Mouse (Mus musculus): ENCODE measurements at regions not wholly inside any gene's neighbourhood (a gene's known extent, or its start where the extent isn't known, plus 50 kb on each side); places are given as distances from the start of the nearest gene placed in this dataset.

- TF ChIP-seq CTCF (IDR thresholded peaks at IDR 0.05; ENCODE audit: extremely low read depth, insufficient read depth, insufficient read length, insufficient replicate concordance): no peak
- TF ChIP-seq POLR2A (IDR thresholded peaks at IDR 0.05; ENCODE audit: low read depth, low read length): no peak
These were observed 305.1 kb downstream of the Zfp619 start for GRCm38 (mm10) chr7:39822550-39823178.
